Mouse (Mus musculus): ENCODE results near the gene Tacc3. TPM values are rescaled to one million over a fixed set of nuclear protein-coding genes. Genes with fewer than 3 reads are reported as not detected.
A peak's percentile ranks its signal among the peaks of the same experiment; 100 is the strongest.

The Tacc3 gene
- polyA plus RNA-seq, 1 experiment from 2014 or later: 12.5 TPM

DNA sequence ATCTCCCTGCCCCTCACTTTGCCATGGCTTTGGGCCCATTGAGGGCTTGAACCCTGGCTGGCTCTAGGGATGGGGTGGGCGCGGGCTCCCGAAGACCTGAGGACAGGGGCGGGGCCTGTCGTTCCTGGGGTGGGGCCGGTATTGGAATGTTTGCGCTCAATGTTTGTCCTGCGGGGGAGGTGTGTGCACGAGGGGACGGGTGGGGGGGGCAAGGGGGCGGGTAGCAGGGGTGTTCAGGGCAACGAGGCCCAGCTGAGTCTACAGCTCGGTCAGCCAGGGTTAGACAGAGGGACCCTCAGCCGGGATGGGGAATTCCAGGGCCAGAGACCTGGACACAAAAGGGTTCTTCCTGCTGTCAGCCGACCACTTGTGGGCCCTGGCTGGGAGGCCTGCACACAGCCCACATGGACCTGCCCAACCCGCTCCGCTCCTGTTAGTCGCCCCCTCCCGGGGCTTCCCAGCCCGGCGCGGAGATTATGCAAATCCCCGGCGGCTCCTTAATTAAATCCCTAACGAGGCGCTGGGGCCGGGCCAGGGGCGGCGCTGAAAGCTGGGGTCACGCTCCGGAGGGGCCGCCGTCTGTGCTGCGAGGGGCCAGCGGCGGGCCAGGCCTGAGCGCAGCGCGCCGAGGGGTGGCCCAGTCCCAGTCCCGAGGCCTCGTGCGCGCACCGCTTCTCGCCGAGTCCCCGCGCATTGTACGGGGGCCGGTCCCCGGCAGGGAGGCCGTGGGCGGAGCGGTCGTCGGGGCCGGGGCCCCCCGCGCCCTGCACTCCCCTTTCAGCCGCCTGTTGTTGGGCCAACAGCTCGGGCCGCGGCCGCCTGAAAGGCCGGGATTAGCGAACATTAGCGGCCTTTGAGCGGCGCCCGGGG, 37.2 kb downstream of the Tacc3 start:
- DNase-seq (ENCODE audit: low spot score) (peak; percentile 80), ATAC-seq (peak; percentile 55)
- TF ChIP-seq CTCF (IDR thresholded peaks at IDR 0.05) (0 out of 2 replicates have a peak, but pooled peaks have one; percentile 10), EP300 (IDR thresholded peaks at IDR 0.05) (no peak)
- Histone ChIP-seq H3K27ac (ENCODE audit: low read length) (peak overlapping the region; percentile 92), H3K27me3 (replicated peaks; ENCODE audit: insufficient read depth, low read length) (no peaks in the 10 kb centered on the region), H3K36me3 (ENCODE audit: insufficient read depth, low read length) (no peaks in the 10 kb centered on the region), H3K9me3 (ENCODE audit: low read length) (no peaks in the 10 kb centered on the region), H3K4me1 (ENCODE audit: insufficient read depth, low read depth, low read length) (peaks cover 44% of the 10 kb centered on the region), H3K9ac (replicated peaks; ENCODE audit: low read depth) (peak overlapping the region; percentile 51), H3K4me2 (replicated peaks; ENCODE audit: low read depth, low read length) (peak overlapping the region; percentile 75), H3K4me3 (ENCODE audit: low read depth, low read length) (peak overlapping the region; percentile 41)
- WGBS: 2% methylated on average over 49 of the region's 71 CpGs

DNA sequence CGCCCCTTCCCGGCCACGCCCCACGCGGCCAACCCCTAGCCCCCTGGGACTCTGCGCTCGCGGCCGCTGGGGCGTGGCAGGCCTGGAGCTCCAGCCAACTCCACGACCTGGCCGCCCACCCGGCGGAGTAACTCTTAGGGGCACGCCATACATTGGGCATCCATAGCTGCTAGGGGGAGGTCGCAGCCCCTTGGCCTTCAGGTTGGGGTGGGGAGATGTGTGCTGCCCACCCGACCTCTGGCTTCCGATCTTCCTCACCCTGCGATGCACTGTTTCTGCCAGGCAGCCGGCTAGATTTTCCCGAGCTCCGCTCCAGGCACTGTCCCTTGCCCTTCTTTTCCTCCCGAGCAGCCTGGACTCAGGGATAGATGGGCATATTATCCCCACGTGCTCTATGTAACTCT, 37.8 kb downstream of the Tacc3 start:
- Histone ChIP-seq H3K9me3 (ENCODE audit: low read length) (no peaks in the 10 kb centered on the region), H3K27me3 (replicated peaks; ENCODE audit: insufficient read depth, low read length) (no peaks in the 10 kb centered on the region), H3K9ac (replicated peaks; ENCODE audit: low read depth) (peak overlapping the region; percentile 51), H3K4me2 (replicated peaks; ENCODE audit: low read depth, low read length) (peak overlapping the region; percentile 75), H3K4me1 (ENCODE audit: insufficient read depth, low read depth, low read length) (peaks cover 47% of the 10 kb centered on the region), H3K36me3 (ENCODE audit: insufficient read depth, low read length) (no peaks in the 10 kb centered on the region), H3K4me3 (ENCODE audit: low read depth, low read length) (peak overlapping the region; percentile 41), H3K27ac (ENCODE audit: low read length) (peak overlapping the region; percentile 92)
- 7% methylated on average over 22 of the region's 24 CpGs for WGBS
- ATAC-seq (peak; percentile 15), DNase-seq (ENCODE audit: low spot score) (peak; percentile 50)
- TF ChIP-seq CTCF (IDR thresholded peaks at IDR 0.05) (no peak), EP300 (IDR thresholded peaks at IDR 0.05) (no peak)

DNA sequence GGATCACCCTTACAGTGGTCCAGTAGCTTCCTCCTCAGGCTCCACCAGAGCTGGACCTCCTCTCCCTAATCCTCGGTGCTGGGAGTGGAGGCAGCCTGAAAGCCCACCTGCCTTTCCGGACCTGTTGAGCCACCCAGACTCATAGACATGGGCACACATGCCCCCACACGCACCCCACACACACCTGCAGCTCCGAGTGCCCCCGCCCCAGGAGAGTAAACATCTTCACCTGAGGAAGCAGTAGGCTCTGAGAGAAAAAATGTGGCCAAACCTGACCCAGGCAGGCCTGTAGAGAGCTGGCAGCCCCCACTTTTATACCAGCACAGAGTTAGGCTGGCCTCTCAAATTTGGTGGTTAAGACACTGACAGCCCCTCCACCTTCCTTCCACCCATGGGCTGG, 38.5 kb downstream of the Tacc3 start:
- TF ChIP-seq EP300 (IDR thresholded peaks at IDR 0.05) (peak; percentile 71; the same call in 1 of the 2 replicates), CTCF (IDR thresholded peaks at IDR 0.05) (no peak)
- peaks cover 54% of the 10 kb centered on the region for H3K4me1 ChIP-seq (ENCODE audit: insufficient read depth, low read depth, low read length)
- H3K27me3 ChIP-seq (replicated peaks; ENCODE audit: insufficient read depth, low read length): no peaks in the 10 kb centered on the region

DNA sequence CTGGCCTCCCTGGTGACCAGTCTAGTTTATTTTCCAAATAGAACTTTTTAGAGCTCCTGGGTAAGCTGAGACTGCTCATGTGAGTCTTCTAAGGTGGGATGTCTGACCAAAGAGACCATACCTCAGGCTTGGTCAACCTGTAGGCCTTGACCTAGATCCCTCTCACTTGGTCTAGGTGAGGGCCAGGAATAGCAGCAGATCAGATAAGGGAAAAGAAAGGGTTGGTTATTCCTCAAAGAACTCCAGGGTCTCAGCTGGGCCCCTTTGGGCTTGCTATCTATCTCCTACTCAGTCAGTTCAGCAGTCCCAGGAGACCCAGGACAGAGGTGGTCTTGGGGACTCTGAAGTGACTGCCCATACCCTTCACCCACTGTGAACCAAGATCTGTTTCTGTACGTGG, 39.6 kb downstream of the Tacc3 start:
- H3K9me3 ChIP-seq (ENCODE audit: low read length): no peaks in the 10 kb centered on the region
- no peak overlapping the region for H3K9ac ChIP-seq (replicated peaks; ENCODE audit: low read depth)
- DNase-seq (ENCODE audit: low spot score) (no peak), ATAC-seq (no peak)
- no peak overlapping the region for H3K4me2 ChIP-seq (replicated peaks; ENCODE audit: low read depth, low read length)
- H3K27me3 ChIP-seq (replicated peaks; ENCODE audit: insufficient read depth, low read length): no peaks in the 10 kb centered on the region
- 38% methylated on average over 1 of the region's 1 CpGs for WGBS
- no peak overlapping the region for H3K4me3 ChIP-seq (ENCODE audit: low read depth, low read length)
- no peak for TF ChIP-seq CTCF (IDR thresholded peaks at IDR 0.05)
- TF ChIP-seq EP300 (IDR thresholded peaks at IDR 0.05): no peak
- H3K27ac ChIP-seq (ENCODE audit: low read length): peak overlapping the region; percentile 92
- peaks cover 51% of the 10 kb centered on the region for H3K4me1 ChIP-seq (ENCODE audit: insufficient read depth, low read depth, low read length)
- no peaks in the 10 kb centered on the region for H3K36me3 ChIP-seq (ENCODE audit: insufficient read depth, low read length)

More for the DNA sequence above, 38.5 kb downstream of the Tacc3 start:
- 49% methylated on average over 5 of the region's 5 CpGs for WGBS
- DNase-seq (ENCODE audit: low spot score) (peak; percentile 90), ATAC-seq (peak; percentile 69)
- H3K27ac ChIP-seq (ENCODE audit: low read length): peak overlapping the region; percentile 92
- no peak overlapping the region for H3K4me3 ChIP-seq (ENCODE audit: low read depth, low read length)
- 0 out of 2 replicates have a peak overlapping the region, but pooled peaks have one; percentile 14 for H3K4me2 ChIP-seq (replicated peaks; ENCODE audit: low read depth, low read length)
- H3K9ac ChIP-seq (replicated peaks; ENCODE audit: low read depth): 0 out of 2 replicates have a peak overlapping the region, but pooled peaks have one; percentile 9
- H3K9me3 ChIP-seq (ENCODE audit: low read length): no peaks in the 10 kb centered on the region
- H3K36me3 ChIP-seq (ENCODE audit: insufficient read depth, low read length): no peaks in the 10 kb centered on the region

DNA sequence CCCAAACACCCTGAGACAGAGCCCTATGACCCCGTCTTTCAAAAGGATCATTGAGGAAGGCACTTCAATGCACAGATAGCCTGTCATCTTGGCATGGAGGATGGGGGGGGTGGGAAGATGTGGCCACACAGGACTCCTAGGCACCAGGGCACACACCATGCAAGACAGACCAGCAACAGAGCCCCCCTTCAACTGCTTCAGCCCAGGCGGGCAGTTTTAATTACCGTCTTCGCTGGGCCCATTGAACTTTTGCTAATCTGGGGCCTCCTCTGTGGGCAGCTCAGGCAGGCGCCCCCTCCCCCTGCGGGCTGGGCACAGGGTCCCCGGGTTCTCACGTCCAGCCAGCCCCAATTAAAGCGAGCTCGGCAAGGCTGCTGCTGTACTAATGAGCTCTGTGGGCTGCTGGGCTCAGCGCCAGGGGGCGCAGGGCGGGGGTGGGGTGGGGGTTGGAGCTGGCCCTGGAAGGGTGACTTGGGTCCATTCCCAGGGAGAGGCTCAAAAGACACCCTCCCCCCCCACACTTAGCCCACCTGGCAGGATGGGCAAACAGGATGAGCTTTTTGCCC, 40.1 kb downstream of the Tacc3 start:
- H3K4me1 ChIP-seq (ENCODE audit: insufficient read depth, low read depth, low read length): peaks cover 47% of the 10 kb centered on the region
- no peaks in the 10 kb centered on the region for H3K27me3 ChIP-seq (replicated peaks; ENCODE audit: insufficient read depth, low read length)
- 19% methylated on average over 13 of the region's 13 CpGs for WGBS
- no peak overlapping the region for H3K4me2 ChIP-seq (replicated peaks; ENCODE audit: low read depth, low read length)
- H3K9ac ChIP-seq (replicated peaks; ENCODE audit: low read depth): no peak overlapping the region
- TF ChIP-seq EP300 (IDR thresholded peaks at IDR 0.05) (no peak), CTCF (IDR thresholded peaks at IDR 0.05) (peak; percentile 7; the same call in 1 of the 2 replicates)
- no peak for DNase-seq (ENCODE audit: low spot score)
- no peaks in the 10 kb centered on the region for H3K9me3 ChIP-seq (ENCODE audit: low read length)
- no peak overlapping the region for H3K4me3 ChIP-seq (ENCODE audit: low read depth, low read length)
- ATAC-seq: no peak
- peak overlapping the region; percentile 92; the same call in 1 of the 2 replicates for H3K27ac ChIP-seq (ENCODE audit: low read length)
- H3K36me3 ChIP-seq (ENCODE audit: insufficient read depth, low read length): no peaks in the 10 kb centered on the region

DNA sequence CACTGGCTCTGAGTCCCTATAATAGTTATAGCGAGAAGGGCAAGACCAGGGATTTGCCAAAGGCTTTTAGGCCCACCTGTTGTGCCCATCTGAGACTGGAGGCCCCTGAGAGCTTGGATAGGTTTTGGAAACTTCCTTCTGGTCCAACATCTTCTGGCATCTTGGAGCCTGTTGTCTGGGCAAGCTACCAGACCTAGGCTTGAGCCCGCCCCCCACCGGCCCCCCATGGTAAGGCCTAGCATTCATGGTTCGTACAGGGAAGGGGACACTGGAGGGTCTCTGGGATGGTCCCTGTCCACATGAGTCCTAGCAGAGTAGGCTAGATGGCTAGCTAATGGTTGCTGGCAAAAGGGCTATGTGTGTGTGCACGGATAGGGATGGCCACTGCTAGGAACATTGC, 40.7 kb downstream of the Tacc3 start:
- no peak for TF ChIP-seq CTCF (IDR thresholded peaks at IDR 0.05)
- TF ChIP-seq EP300 (IDR thresholded peaks at IDR 0.05): no peak
- Histone ChIP-seq H3K4me1 (ENCODE audit: insufficient read depth, low read depth, low read length) (peaks cover 46% of the 10 kb centered on the region), H3K9ac (replicated peaks; ENCODE audit: low read depth) (no peak overlapping the region), H3K27ac (ENCODE audit: low read length) (no peak overlapping the region), H3K9me3 (ENCODE audit: low read length) (no peaks in the 10 kb centered on the region), H3K27me3 (replicated peaks; ENCODE audit: insufficient read depth, low read length) (no peaks in the 10 kb centered on the region), H3K36me3 (ENCODE audit: insufficient read depth, low read length) (no peaks in the 10 kb centered on the region), H3K4me2 (replicated peaks; ENCODE audit: low read depth, low read length) (no peak overlapping the region), H3K4me3 (ENCODE audit: low read depth, low read length) (no peak overlapping the region)
- DNase-seq (ENCODE audit: low spot score) (no peak), ATAC-seq (no peak)
- 87% methylated on average over 5 of the region's 5 CpGs for WGBS

Measured in lung, postnatal 0 days (tissue).